Mouse (Mus musculus) olfactory bulb, adult 2 months (tissue): ENCODE results near the gene Dock6.

Experiments
- CTCF ChIP-seq: fragments of 200-500 bp; IDR thresholded peaks from 2 replicates; pipeline ENCODE4 v1.5.1; 2012; ENCODE audit warnings: low read depth, mild to moderate bottlenecking, low read length, moderate library complexity; ENCODE audit not compliant: insufficient read depth
- POLR2A ChIP-seq: fragments of 200-500 bp; IDR thresholded peaks from 2 replicates; pipeline ENCODE4 v1.6.1; 2012; ENCODE audit warnings: mild to moderate bottlenecking, low read depth, low read length, moderate library complexity; ENCODE audit not compliant: insufficient read depth

DNA sequence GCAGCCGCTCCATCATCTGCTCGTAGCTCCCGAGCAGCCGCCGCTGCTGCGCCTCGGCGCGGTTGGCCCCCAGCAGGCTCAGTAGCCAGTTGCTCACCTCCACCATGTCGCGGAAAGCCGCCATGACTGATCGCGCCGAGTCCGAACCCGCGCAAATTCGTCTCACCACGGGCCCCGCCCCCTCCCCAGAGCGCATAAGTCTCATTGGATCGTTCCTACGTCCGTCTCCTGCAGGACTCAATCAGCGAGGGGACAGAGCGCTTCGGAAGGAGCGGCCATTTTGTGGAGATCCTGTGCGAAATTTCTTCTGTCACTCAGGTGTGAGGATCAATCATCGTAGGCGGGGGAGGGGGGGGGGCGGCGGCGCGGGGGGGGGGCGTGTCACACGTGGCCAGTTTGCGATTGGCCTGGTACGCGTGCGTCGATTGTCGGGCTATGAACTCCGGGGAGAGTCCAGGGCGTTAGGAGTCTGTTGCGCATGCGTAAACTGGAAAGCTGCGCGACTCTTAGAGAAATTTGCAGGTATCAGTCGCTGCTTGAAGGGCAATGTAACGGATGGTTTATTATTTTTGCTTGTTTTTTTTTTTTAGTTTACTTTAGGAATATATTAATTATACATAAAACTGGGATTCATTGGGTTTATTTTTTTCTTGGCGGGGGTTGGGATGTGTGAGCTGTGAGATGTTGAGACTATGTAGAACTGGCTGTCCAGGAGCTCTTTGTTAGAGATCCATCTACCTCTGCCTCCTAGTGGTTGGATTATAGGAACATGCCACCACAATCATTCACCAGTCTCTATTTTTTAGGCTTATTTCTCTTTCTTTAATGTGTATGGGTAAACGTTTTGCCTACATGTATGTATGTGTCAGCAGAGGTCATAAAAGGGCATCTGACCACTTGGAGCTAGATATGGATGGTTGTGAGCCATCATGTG lies 92.0 kb downstream of the Dock6 start, which contains the start of gene Spc24:
- TF ChIP-seq CTCF (no peak), POLR2A (no peak)
